Mouse (Mus musculus): ENCODE measurements around the gene Txlng. TPM values are rescaled to one million over a fixed set of nuclear protein-coding genes. Genes with fewer than 3 reads are reported as not detected.

Txlng gene
- polyA plus RNA-seq, 1 experiment: 5.3 TPM

DNA sequence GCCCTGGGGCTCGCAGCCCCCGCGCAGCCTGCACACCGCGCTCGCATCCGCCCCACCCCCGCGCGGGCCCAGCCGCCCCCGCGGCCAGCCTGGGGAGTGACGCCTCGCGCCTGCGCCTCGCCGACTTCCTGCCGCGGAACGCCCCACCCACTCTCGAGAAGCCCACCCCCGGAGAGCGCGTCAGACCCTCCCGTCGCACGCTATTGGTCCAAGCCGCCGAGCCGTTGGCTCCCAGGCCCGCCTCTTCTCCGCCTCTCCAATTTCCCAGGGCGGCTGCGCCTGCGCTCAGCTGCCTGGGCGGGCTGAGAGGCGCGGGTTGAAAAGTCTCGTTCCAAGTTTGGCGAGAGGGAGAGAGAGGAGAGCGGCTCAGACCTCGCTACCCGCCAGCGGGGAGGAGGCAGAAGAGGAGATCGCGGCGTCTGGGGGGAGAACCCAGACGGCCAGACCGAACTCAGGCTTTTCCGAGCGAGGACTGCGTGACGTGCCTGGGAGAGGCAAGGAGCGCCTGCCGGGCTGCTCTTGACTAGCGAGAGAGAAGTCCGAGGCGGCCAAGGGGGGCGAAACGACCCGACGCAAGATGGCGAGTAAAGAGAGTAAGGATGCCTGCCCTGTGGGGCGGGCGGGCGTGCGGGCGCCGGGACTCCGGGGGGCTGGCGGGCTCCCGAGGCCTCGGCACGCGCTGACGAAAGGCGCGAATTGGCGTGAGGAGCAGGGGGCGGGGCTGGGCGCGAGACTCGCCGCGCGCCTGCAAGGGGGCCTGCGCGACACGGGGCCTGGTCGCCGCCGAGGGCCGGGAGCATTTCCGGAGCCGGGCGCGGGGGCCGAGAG, 68.9 kb downstream of the Txlng start, which contains the start of gene Rbbp7:
Rbbp7 (plus strand) TSS at position 288 of the 828 bp plus-strand sequence.
- no peak for DNase-seq (ENCODE audit: low read depth)

DNA sequence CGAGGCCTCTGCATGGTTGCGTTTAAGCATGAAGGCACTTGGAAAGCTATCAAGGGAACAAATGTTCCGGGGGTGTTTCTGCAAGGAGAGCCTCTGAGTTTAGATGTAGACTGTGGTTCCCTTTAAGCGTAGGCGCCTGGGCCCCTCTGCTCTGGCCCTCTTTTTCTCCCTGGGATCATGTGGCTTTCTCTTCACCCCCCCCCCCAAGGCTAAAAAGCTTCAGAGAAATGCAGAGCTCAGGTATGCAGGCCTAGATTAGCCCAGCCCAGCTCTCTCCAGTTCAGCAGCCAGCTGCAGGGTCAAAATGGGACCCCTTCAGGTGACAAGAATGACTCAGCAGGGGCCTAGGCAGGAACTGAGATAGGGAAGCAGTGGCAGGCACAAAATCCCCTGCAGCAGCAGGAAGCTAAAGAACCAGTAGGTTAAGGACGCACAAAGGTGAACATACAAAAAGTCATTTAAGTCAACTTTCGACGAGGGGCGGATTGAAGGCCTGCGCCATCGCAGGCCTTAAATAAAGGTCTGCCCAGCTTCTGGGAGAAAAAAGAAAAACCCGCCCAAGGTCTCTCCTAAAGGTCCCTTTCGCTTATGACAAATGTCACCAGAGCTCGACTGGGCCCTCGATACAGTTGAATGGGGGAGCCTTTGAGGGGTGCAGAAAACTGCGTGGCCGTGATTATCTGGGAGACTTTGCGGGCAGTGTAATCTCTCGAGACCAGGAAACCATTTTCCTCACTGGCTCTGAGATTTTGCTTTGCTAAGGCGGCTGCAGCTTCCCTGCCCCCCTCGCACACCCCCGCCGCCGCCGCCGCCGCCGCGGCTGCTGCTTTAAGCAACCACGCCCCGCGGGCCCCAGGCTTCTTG, 69.8 kb downstream of the Txlng start:
- no peak for DNase-seq (ENCODE audit: low read depth)

- DNase-seq (ENCODE audit: low read depth): no peak
Observed at GRCm38 (mm10) chrX:162756058-162756457, 73.2 kb downstream of the Txlng start.

- DNase-seq (ENCODE audit: low read depth): no peak
Observed at GRCm38 (mm10) chrX:162754314-162754713, 74.9 kb downstream of the Txlng start.

DNA sequence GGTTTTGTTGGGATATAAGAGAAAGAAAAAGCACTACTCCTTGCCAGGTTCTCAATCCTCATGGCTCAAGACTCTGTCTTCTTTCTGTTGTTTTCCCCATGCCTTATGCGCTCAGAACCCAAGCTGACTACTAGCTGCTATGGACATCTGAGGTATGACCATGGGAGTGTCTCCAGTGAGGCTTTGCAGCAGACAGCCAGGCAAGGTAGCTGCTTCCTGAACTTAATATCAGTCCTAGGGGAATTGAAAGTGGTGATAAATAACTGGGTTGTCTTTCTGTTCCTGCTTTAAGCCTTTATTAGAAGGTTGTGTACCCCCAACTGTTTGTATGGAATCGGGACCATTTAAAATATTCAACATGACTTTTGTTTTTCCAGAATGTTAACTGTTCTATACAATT, 76.8 kb downstream of the Txlng start:
- DNase-seq (ENCODE audit: low read depth): no peak

GRCm38 (mm10) chrX:162748696-162749420, 80.4 kb downstream of the Txlng start:
- no peak for DNase-seq (ENCODE audit: low read depth)

- DNase-seq (ENCODE audit: low read depth): no peak
Observed at GRCm38 (mm10) chrX:162736140-162736659, 93.1 kb downstream of the Txlng start.

DNA sequence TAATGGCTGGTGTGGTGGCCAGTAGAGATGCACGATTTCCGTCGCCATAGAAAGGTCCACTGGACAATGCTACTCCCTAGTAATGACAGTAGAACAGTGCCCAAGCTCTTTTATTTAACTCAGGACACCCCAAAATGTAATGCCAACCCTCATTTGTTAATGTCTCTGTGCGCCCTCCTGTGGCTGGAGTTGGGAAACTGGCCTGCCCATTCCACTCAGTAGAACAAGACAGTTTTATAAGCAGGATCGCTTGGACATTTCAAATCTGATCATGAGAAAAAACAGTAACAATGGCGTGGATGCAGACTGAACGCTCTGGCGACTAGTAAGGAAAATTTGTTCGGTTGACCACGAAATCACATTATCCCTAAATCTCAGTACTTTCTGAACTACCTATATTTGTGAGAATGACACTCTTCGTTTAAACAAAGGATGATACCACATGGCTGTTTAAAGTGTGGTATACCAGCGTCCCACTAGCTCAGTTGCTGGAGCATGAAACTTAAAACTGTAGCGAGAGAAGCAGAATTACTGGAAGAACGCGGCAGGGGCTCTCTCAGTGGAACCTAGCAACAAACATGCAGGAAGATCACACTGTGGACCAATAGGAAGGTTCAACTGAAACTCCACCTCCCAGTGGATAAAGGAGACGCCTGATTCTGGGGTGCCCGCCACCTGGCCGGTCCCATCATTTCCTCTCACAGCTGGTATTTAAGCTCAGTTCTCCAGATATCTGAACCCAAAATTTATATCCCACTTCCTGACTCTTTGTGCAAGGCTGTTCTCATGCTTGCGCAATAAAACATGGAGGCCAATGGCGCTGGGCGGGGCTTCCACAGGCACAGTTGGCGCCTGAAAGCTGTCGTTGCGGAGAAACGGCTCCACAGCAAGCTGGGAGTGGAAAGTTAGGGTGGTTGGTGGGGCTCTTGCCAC, 94.0 kb downstream of the Txlng start:
- no peak for DNase-seq (ENCODE audit: low read depth)

GRCm38 (mm10) chrX:162730031-162730430, 99.2 kb downstream of the Txlng start:
- DNase-seq (ENCODE audit: low read depth): no peak

Other genes starting within 250 kb of the Txlng start
- 3.8 and 6.0 TPM in 2 replicates for gene Reps2, start 185.8 kb downstream of the Txlng start, polyA plus RNA-seq (2012; rRNA removed)
- gene Rbbp7, start 69.1 kb downstream of the Txlng start, polyA plus RNA-seq (2012; rRNA removed): 227 and 277 TPM in 2 replicates
- 32.3 and 33.3 TPM in 2 replicates for gene Syap1, start 59.0 kb upstream of the Txlng start, polyA plus RNA-seq (2012; rRNA removed)
- gene Ctps2, start 71.8 kb upstream of the Txlng start, polyA plus RNA-seq (2012; rRNA removed): 24.7 and 29.0 TPM in 2 replicates
- 0.32 TPM in 1 of 2 replicates, not detected in the other for gene S100g, start 135.1 kb upstream of the Txlng start, polyA plus RNA-seq (2012; rRNA removed)

Data from gonadal fat pad, adult 2 months (tissue).